Mouse (Mus musculus) G1E (cell line): ENCODE data around the gene Egfem1.

Experiments
- CTCF ChIP-seq: IDR thresholded peaks from 2 replicates; pipeline ENCODE4 v1.5.1; 2012; ENCODE audit warnings: low read depth, low read length, inconsistent platforms, mixed read lengths
- GATA1 ChIP-seq: IDR thresholded peaks from 2 replicates; pipeline ENCODE4 v1.6.1; 2012; ENCODE audit warnings: borderline replicate concordance, low read length, inconsistent platforms, mixed read lengths
- GATA2 ChIP-seq: IDR thresholded peaks from 2 replicates; pipeline ENCODE4 v1.6.1; 2012; ENCODE audit warnings: low read depth, low read length, inconsistent platforms, borderline replicate concordance
- POLR2AphosphoS5 ChIP-seq: IDR thresholded peaks from 2 replicates; pipeline ENCODE4 v1.6.1; 2012; ENCODE audit warnings: low read depth, low read length, inconsistent platforms; ENCODE audit not compliant: insufficient replicate concordance
- TAL1 ChIP-seq: conservative IDR thresholded peaks from 2 replicates; pipeline ENCODE4 v1.6.1; 2012; ENCODE audit warnings: low read depth, low read length, inconsistent platforms, mixed read lengths

DNA sequence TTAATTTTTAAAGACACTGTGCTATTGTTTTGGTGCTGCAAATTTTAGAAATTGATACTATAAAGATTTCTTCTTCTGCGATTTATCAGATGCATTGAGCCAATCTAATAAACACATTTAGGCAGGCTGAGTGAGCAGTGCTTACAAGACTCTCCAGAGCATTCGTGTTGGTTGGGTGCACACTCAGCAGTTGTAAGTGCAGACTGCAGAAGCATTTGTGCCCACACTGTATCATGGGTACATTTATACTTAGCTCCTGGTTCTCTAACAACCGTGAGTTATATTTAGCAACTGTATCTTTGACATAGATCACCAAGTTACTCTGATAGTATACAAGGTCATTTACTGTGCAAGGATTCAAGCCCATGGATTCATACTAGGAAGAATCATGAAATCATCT, 264.0 kb downstream of the Egfem1 start:
- TF ChIP-seq GATA1 = no peak
- no peak for TF ChIP-seq CTCF
- no peak for TF ChIP-seq TAL1
- no peak for TF ChIP-seq GATA2
- no peak for TF ChIP-seq POLR2AphosphoS5
